Mouse (Mus musculus): ENCODE results near the gene Spag9. TPM values are rescaled to one million over a fixed set of nuclear protein-coding genes. Genes with fewer than 3 reads are reported as not detected.

Gene Spag9
- polyA plus RNA-seq, 1 experiment from 2014 or later, result 68.9 TPM

- H3K4me3 ChIP-seq (ENCODE audit: low read length), result no peak overlapping the region
- no peak overlapping the region for H3K4me2 ChIP-seq (ENCODE audit: low read length)
- WGBS, result 89% methylated on average over 11 of the region's 11 CpGs
- no peak for ATAC-seq
- no peaks in the 10 kb centered on the region for H3K36me3 ChIP-seq (ENCODE audit: control insufficient read depth, insufficient read depth, low read length)
- H3K27ac ChIP-seq (ENCODE audit: low read depth, low read length), result peak overlapping the region; percentile 98
- H3K4me1 ChIP-seq (ENCODE audit: control insufficient read depth, insufficient read depth, low read depth, low read length), result peaks cover 29% of the 10 kb centered on the region
- no peaks in the 10 kb centered on the region for H3K27me3 ChIP-seq (replicated peaks; ENCODE audit: control insufficient read depth, insufficient read depth, low read length)
- H3K9ac ChIP-seq (ENCODE audit: low read depth, low read length), result no peak overlapping the region
- H3K9me3 ChIP-seq (ENCODE audit: control insufficient read depth, low read length), result no peaks in the 10 kb centered on the region
Observed at GRCm38 (mm10) chr11:94161867-94162581, 166.1 kb downstream of the Spag9 start.

GRCm38 (mm10) chr11:94163005-94163767, 167.3 kb downstream of the Spag9 start:
- 48% methylated on average over 9 of the region's 9 CpGs for WGBS
- H3K4me1 ChIP-seq (ENCODE audit: control insufficient read depth, insufficient read depth, low read depth, low read length), result peaks cover 29% of the 10 kb centered on the region
- no peak overlapping the region for H3K4me2 ChIP-seq (ENCODE audit: low read length)
- no peaks in the 10 kb centered on the region for H3K27me3 ChIP-seq (replicated peaks; ENCODE audit: control insufficient read depth, insufficient read depth, low read length)
- H3K9me3 ChIP-seq (ENCODE audit: control insufficient read depth, low read length), result no peaks in the 10 kb centered on the region
- no peak overlapping the region for H3K9ac ChIP-seq (ENCODE audit: low read depth, low read length)
- H3K4me3 ChIP-seq (ENCODE audit: low read length), result no peak overlapping the region
- ATAC-seq, result no peak
- H3K27ac ChIP-seq (ENCODE audit: low read depth, low read length), result no peak overlapping the region
- no peaks in the 10 kb centered on the region for H3K36me3 ChIP-seq (ENCODE audit: control insufficient read depth, insufficient read depth, low read length)

- H3K9me3 ChIP-seq (ENCODE audit: control insufficient read depth, low read length), result no peaks in the 10 kb centered on the region
Observed at GRCm38 (mm10) chr11:94165745-94166144, 169.9 kb downstream of the Spag9 start.

GRCm38 (mm10) chr11:94168238-94168637, 172.3 kb downstream of the Spag9 start:
- H3K4me2 ChIP-seq (ENCODE audit: low read length), result no peak overlapping the region
- no peak overlapping the region for H3K9ac ChIP-seq (ENCODE audit: low read depth, low read length)
- H3K4me1 ChIP-seq (ENCODE audit: control insufficient read depth, insufficient read depth, low read depth, low read length), result no peaks in the 10 kb centered on the region
- no peaks in the 10 kb centered on the region for H3K27me3 ChIP-seq (replicated peaks; ENCODE audit: control insufficient read depth, insufficient read depth, low read length)
- no peak overlapping the region for H3K27ac ChIP-seq (ENCODE audit: low read depth, low read length)
- WGBS, result 39% methylated on average over 5 of the region's 5 CpGs
- no peaks in the 10 kb centered on the region for H3K36me3 ChIP-seq (ENCODE audit: control insufficient read depth, insufficient read depth, low read length)
- no peaks in the 10 kb centered on the region for H3K9me3 ChIP-seq (ENCODE audit: control insufficient read depth, low read length)
- no peak overlapping the region for H3K4me3 ChIP-seq (ENCODE audit: low read length)
- ATAC-seq, result peak; percentile 67

More at GRCm38 (mm10) chr11:94165745-94166144, 169.9 kb downstream of the Spag9 start:
- no peak overlapping the region for H3K9ac ChIP-seq (ENCODE audit: low read depth, low read length)
- no peaks in the 10 kb centered on the region for H3K36me3 ChIP-seq (ENCODE audit: control insufficient read depth, insufficient read depth, low read length)
- no peak for ATAC-seq
- H3K4me1 ChIP-seq (ENCODE audit: control insufficient read depth, insufficient read depth, low read depth, low read length), result peaks cover 9% of the 10 kb centered on the region
- H3K4me3 ChIP-seq (ENCODE audit: low read length), result no peak overlapping the region
- no peak overlapping the region for H3K4me2 ChIP-seq (ENCODE audit: low read length)
- 83% methylated on average over 4 of the region's 4 CpGs for WGBS
- H3K27ac ChIP-seq (ENCODE audit: low read depth, low read length), result no peak overlapping the region
- no peaks in the 10 kb centered on the region for H3K27me3 ChIP-seq (replicated peaks; ENCODE audit: control insufficient read depth, insufficient read depth, low read length)

GRCm38 (mm10) chr11:94169596-94169995, 173.7 kb downstream of the Spag9 start:
- no peaks in the 10 kb centered on the region for H3K36me3 ChIP-seq (ENCODE audit: control insufficient read depth, insufficient read depth, low read length)
- H3K4me3 ChIP-seq (ENCODE audit: low read length), result no peak overlapping the region
- no peak overlapping the region for H3K27ac ChIP-seq (ENCODE audit: low read depth, low read length)
- H3K27me3 ChIP-seq (replicated peaks; ENCODE audit: control insufficient read depth, insufficient read depth, low read length), result no peaks in the 10 kb centered on the region
- 74% methylated on average over 5 of the region's 5 CpGs for WGBS
- H3K9me3 ChIP-seq (ENCODE audit: control insufficient read depth, low read length), result no peaks in the 10 kb centered on the region
- no peak overlapping the region for H3K9ac ChIP-seq (ENCODE audit: low read depth, low read length)
- no peaks in the 10 kb centered on the region; the same call in 1 of the 2 replicates for H3K4me1 ChIP-seq (ENCODE audit: control insufficient read depth, insufficient read depth, low read depth, low read length)
- H3K4me2 ChIP-seq (ENCODE audit: low read length), result no peak overlapping the region
- no peak for ATAC-seq

GRCm38 (mm10) chr11:94171691-94172090, 175.8 kb downstream of the Spag9 start:
- WGBS, result 87% methylated on average over 5 of the region's 5 CpGs
- Histone ChIP-seq H3K4me3 (ENCODE audit: low read length) (no peak overlapping the region), H3K4me1 (ENCODE audit: control insufficient read depth, insufficient read depth, low read depth, low read length) (peaks cover 5% of the 10 kb centered on the region; the same call in 1 of the 2 replicates), H3K36me3 (ENCODE audit: control insufficient read depth, insufficient read depth, low read length) (no peaks in the 10 kb centered on the region), H3K27me3 (replicated peaks; ENCODE audit: control insufficient read depth, insufficient read depth, low read length) (no peaks in the 10 kb centered on the region), H3K9me3 (ENCODE audit: control insufficient read depth, low read length) (no peaks in the 10 kb centered on the region), H3K27ac (ENCODE audit: low read depth, low read length) (no peak overlapping the region), H3K4me2 (ENCODE audit: low read length) (no peak overlapping the region), H3K9ac (ENCODE audit: low read depth, low read length) (no peak overlapping the region)
- ATAC-seq, result no peak

- Histone ChIP-seq H3K4me1 (ENCODE audit: control insufficient read depth, insufficient read depth, low read depth, low read length) (peaks cover 5% of the 10 kb centered on the region; the same call in 1 of the 2 replicates), H3K9ac (ENCODE audit: low read depth, low read length) (no peak overlapping the region), H3K27ac (ENCODE audit: low read depth, low read length) (no peak overlapping the region), H3K9me3 (ENCODE audit: control insufficient read depth, low read length) (no peaks in the 10 kb centered on the region), H3K4me2 (ENCODE audit: low read length) (no peak overlapping the region), H3K36me3 (ENCODE audit: control insufficient read depth, insufficient read depth, low read length) (no peaks in the 10 kb centered on the region), H3K27me3 (replicated peaks; ENCODE audit: control insufficient read depth, insufficient read depth, low read length) (no peaks in the 10 kb centered on the region), H3K4me3 (ENCODE audit: low read length) (no peak overlapping the region)
- no peak for ATAC-seq
- WGBS, result 81% methylated on average over 9 of the region's 9 CpGs
Observed at GRCm38 (mm10) chr11:94172186-94172585, 176.3 kb downstream of the Spag9 start.

- H3K4me3 ChIP-seq (ENCODE audit: low read length), result no peak overlapping the region
- H3K9ac ChIP-seq (ENCODE audit: low read depth, low read length), result no peak overlapping the region
- no peaks in the 10 kb centered on the region for H3K9me3 ChIP-seq (ENCODE audit: control insufficient read depth, low read length)
- peaks cover 5% of the 10 kb centered on the region; the same call in 1 of the 2 replicates for H3K4me1 ChIP-seq (ENCODE audit: control insufficient read depth, insufficient read depth, low read depth, low read length)
- no peak overlapping the region for H3K27ac ChIP-seq (ENCODE audit: low read depth, low read length)
- ATAC-seq, result peak; percentile 27; the same call in 1 of the 2 replicates
- H3K4me2 ChIP-seq (ENCODE audit: low read length), result no peak overlapping the region
- 50% methylated on average over 4 of the region's 4 CpGs for WGBS
- no peaks in the 10 kb centered on the region for H3K36me3 ChIP-seq (ENCODE audit: control insufficient read depth, insufficient read depth, low read length)
- H3K27me3 ChIP-seq (replicated peaks; ENCODE audit: control insufficient read depth, insufficient read depth, low read length), result no peaks in the 10 kb centered on the region
Observed at GRCm38 (mm10) chr11:94173726-94174146, 177.8 kb downstream of the Spag9 start.

GRCm38 (mm10) chr11:94175288-94175687, 179.4 kb downstream of the Spag9 start:
- Histone ChIP-seq H3K27ac (ENCODE audit: low read depth, low read length) (no peak overlapping the region), H3K36me3 (ENCODE audit: control insufficient read depth, insufficient read depth, low read length) (no peaks in the 10 kb centered on the region), H3K4me2 (ENCODE audit: low read length) (no peak overlapping the region), H3K4me1 (ENCODE audit: control insufficient read depth, insufficient read depth, low read depth, low read length) (peaks cover 5% of the 10 kb centered on the region; the same call in 1 of the 2 replicates), H3K9ac (ENCODE audit: low read depth, low read length) (no peak overlapping the region), H3K9me3 (ENCODE audit: control insufficient read depth, low read length) (no peaks in the 10 kb centered on the region), H3K4me3 (ENCODE audit: low read length) (no peak overlapping the region), H3K27me3 (replicated peaks; ENCODE audit: control insufficient read depth, insufficient read depth, low read length) (no peaks in the 10 kb centered on the region)
- ATAC-seq, result no peak
- 62% methylated on average over 7 of the region's 7 CpGs for WGBS
